Mouse (Mus musculus) layer of hippocampus, adult 18-20 months (tissue): ENCODE data around the gene Cry1. TPM values are rescaled to one million over a fixed set of nuclear protein-coding genes. Genes with fewer than 3 reads are reported as not detected.

Source experiments
- total RNA-seq, 2 experiments: library from RNA; stranded (reverse); gene quantifications; 2 replicates each; pipeline ENCODE4 v1.2.3; 2021

The Cry1 gene
- total RNA-seq, 2 experiments from 2014 or later: 18.5 to 19.6 TPM

Other genes with a start within 250 kb of the Cry1 start
- 1 to 10 TPM in 1 of 2 experiments, under 1 TPM in 1; 0.56 to 1.3 TPM for gene Fhl4, start 82.6 kb downstream of the Cry1 start, total RNA-seq
- 10 to 100 TPM; 31.0 to 32.8 TPM for gene Tmem263, start 82.4 kb downstream of the Cry1 start, total RNA-seq
- 10 to 100 TPM; 14.7 to 17.7 TPM for gene Mterf2, start 57.0 kb downstream of the Cry1 start, total RNA-seq
- gene Btbd11, start 201.8 kb upstream of the Cry1 start, total RNA-seq: 10 to 100 TPM; 18.3 to 23.0 TPM